Mouse (Mus musculus): ENCODE measurements at regions not wholly inside any gene's neighbourhood (a gene's known extent, or its start where the extent isn't known, plus 50 kb on each side); places are given as distances from the start of the nearest gene placed in this dataset.
"Not testable (repeated sequence)": the region's sequence is repeated elsewhere in the genome, so short reads cannot be mapped to it uniquely, and the experiment has no call there.

DNA sequence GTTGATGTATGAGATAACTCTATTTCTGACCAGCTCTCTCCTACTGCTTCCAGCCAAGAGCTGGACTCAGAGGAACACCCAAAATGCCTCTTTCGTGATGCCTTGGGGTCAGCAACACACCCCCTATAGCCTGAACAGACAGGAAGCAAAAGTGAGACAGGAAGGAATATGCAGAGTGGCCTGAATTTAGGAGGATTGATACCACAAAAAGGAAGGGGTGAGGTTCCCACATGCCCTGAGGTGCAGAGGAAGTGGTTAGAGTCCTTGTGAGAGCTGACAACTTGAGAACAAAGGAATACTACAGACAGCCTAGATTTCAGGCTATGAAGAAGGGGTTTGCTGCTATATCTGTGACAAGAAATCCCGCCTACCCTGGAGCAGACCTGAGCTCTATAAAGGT, 129.6 kb upstream of the Rps6ka3 start:
- WGBS: 93% methylated on average over 2 of the region's 2 CpGs
- Histone ChIP-seq H3K36me3 (no peaks in the 10 kb centered on the region), H3K27ac (replicated peaks) (no peak overlapping the region), H3K4me2 (no peak overlapping the region), H3K9ac (replicated peaks) (no peak overlapping the region), H3K4me1 (no peaks in the 10 kb centered on the region), H3K27me3 (replicated peaks) (no peaks in the 10 kb centered on the region), H3K9me3 (replicated peaks) (no peaks in the 10 kb centered on the region), H3K4me3 (replicated peaks) (no peak overlapping the region)
- ATAC-seq (ENCODE audit: low FRiP score): no peak

- not testable (repeated sequence) for H3K4me1 ChIP-seq; H3K36me3 ChIP-seq; H3K4me2 ChIP-seq; H3K27ac ChIP-seq (replicated peaks); H3K27me3 ChIP-seq (replicated peaks); H3K4me3 ChIP-seq (replicated peaks); ATAC-seq (ENCODE audit: low FRiP score); H3K9me3 ChIP-seq (replicated peaks); H3K9ac ChIP-seq (replicated peaks)
- WGBS: 92% methylated on average over 6 of the region's 6 CpGs
These were observed 99.5 kb upstream of the Rps6ka3 start for GRCm38 (mm10) chrX:159110651-159111050.

DNA sequence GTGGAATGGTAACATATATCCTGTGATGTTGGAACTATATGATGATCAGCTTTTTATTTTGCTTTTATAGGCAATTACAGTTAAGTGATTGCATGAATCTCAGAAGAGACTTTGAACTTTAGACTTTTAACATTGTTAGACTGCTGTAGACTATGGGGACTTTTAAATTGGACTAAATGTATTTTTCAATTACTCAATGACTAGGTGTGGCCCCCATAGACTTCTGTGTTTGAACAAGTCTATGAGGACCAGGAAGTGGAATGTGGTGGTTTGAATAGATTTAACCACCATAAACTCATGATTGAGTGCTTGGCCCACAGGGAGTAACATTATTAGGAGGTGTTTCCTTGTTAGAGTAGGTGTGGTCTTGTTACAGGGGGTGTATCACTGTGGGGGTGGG, 93.9 kb upstream of the Rps6ka3 start:
- no peak overlapping the region for H3K4me2 ChIP-seq
- H3K27me3 ChIP-seq (replicated peaks): no peaks in the 10 kb centered on the region
- no peak overlapping the region for H3K4me3 ChIP-seq (replicated peaks)
- no peaks in the 10 kb centered on the region for H3K36me3 ChIP-seq
- H3K9me3 ChIP-seq (replicated peaks): no peaks in the 10 kb centered on the region
- no peak overlapping the region for H3K27ac ChIP-seq (replicated peaks)
- H3K4me1 ChIP-seq: no peaks in the 10 kb centered on the region
- no peak overlapping the region for H3K9ac ChIP-seq (replicated peaks)
- ATAC-seq (ENCODE audit: low FRiP score): no peak

DNA sequence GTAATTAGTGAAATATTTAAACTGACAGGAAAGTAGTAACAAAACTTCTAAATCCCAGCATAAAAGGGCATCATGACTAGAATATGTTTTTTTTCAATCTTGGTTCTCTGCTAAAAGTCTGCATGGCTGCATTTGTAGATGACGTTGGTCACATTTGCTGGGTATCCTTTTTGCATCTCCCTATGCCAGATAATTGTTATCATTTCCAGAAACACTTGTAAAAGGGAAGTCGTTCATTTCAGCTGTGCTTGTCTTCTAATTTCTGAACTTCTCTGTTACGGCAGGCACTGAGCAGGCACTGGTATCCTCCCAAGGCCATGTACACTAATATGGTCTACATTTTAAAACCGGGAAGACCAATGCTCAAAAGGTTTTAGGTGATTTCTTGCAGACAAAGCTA, 69.6 kb upstream of the Rps6ka3 start:
- whole genome bisulfite sequencing: 83% methylated on average over 4 of the region's 4 CpGs
- Histone ChIP-seq H3K9ac (replicated peaks) (no peak overlapping the region), H3K36me3 (no peaks in the 10 kb centered on the region), H3K4me2 (no peak overlapping the region), H3K4me3 (replicated peaks) (no peak overlapping the region), H3K9me3 (replicated peaks) (no peaks in the 10 kb centered on the region), H3K27me3 (replicated peaks) (no peaks in the 10 kb centered on the region), H3K27ac (replicated peaks) (no peak overlapping the region), H3K4me1 (no peaks in the 10 kb centered on the region)
- ATAC-seq (ENCODE audit: low FRiP score): no peak

- Histone ChIP-seq H3K4me1 (no peaks in the 10 kb centered on the region), H3K9me3 (replicated peaks) (no peaks in the 10 kb centered on the region), H3K27ac (replicated peaks) (no peak overlapping the region), H3K4me2 (no peak overlapping the region), H3K4me3 (replicated peaks) (no peak overlapping the region), H3K27me3 (replicated peaks) (no peaks in the 10 kb centered on the region), H3K36me3 (no peaks in the 10 kb centered on the region), H3K9ac (replicated peaks) (no peak overlapping the region)
- ATAC-seq (ENCODE audit: low FRiP score): no peak
- 92% methylated on average over 4 of the region's 4 CpGs for WGBS
These were observed 66.8 kb upstream of the Rps6ka3 start for GRCm38 (mm10) chrX:159143278-159143677.

DNA sequence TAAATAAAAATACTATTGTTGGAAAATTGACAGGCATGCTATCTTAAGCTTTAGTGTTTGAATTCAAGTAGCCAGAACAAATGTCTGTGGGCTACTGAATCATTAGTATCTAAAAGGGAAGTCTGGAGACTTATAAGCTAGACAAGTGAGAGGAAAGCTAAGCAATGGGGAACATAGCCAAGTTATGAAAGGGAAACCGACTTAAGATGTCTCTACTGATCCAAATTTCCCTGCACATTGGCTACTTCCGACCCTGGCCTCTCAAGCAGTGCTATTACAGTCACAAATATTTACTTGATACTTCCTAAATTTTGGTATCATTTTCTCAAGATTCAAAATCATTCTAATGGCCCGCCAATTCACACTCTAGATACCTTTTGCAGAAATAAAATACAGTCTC, 65.4 kb upstream of the Rps6ka3 start:
- Histone ChIP-seq H3K4me2 (no peak overlapping the region), H3K9me3 (replicated peaks) (no peaks in the 10 kb centered on the region), H3K4me1 (no peaks in the 10 kb centered on the region), H3K36me3 (no peaks in the 10 kb centered on the region), H3K4me3 (replicated peaks) (no peak overlapping the region), H3K27ac (replicated peaks) (no peak overlapping the region), H3K9ac (replicated peaks) (no peak overlapping the region), H3K27me3 (replicated peaks) (no peaks in the 10 kb centered on the region)
- 89% methylated on average over 3 of the region's 3 CpGs for WGBS
- no peak for ATAC-seq (ENCODE audit: low FRiP score)

GRCm38 (mm10) chrX:159145212-159145611, 64.9 kb upstream of the Rps6ka3 start:
- no peaks in the 10 kb centered on the region for H3K27me3 ChIP-seq (replicated peaks)
- H3K4me3 ChIP-seq (replicated peaks): no peak overlapping the region
- no peak overlapping the region for H3K4me2 ChIP-seq
- no peaks in the 10 kb centered on the region for H3K4me1 ChIP-seq
- H3K36me3 ChIP-seq: no peaks in the 10 kb centered on the region
- ATAC-seq (ENCODE audit: low FRiP score): no peak
- WGBS: 81% methylated on average over 4 of the region's 4 CpGs
- H3K27ac ChIP-seq (replicated peaks): no peak overlapping the region
- no peak overlapping the region for H3K9ac ChIP-seq (replicated peaks)
- no peaks in the 10 kb centered on the region for H3K9me3 ChIP-seq (replicated peaks)

DNA sequence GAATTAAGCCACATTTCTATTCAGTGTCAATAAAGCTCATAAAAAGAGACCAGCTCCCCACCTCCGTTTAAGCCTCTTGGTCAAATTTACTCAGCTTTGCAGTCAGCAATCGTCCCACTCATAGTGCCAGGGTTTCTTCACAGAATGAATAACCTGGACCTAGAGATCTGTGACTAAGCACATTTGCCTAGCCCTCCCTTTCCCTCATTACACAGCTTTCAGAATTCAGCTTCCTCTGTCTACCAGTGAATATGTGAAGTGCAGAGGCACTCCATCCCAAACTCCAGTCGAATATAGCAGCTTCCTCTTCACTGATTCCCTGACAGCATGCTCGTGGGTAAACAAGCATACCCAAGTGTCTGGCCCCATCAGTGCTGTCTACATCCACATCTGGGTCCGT, 54.3 kb upstream of the Rps6ka3 start:
- no peaks in the 10 kb centered on the region for H3K9me3 ChIP-seq (replicated peaks)
- H3K9ac ChIP-seq (replicated peaks): no peak overlapping the region
- H3K4me2 ChIP-seq: no peak overlapping the region
- 70% methylated on average over 5 of the region's 5 CpGs for WGBS
- no peaks in the 10 kb centered on the region for H3K27me3 ChIP-seq (replicated peaks)
- H3K4me1 ChIP-seq: no peaks in the 10 kb centered on the region
- H3K27ac ChIP-seq (replicated peaks): no peak overlapping the region
- no peak for ATAC-seq (ENCODE audit: low FRiP score)
- no peaks in the 10 kb centered on the region for H3K36me3 ChIP-seq
- no peak overlapping the region for H3K4me3 ChIP-seq (replicated peaks)

GRCm38 (mm10) chrX:159156976-159157375, 53.1 kb upstream of the Rps6ka3 start:
- H3K4me1 ChIP-seq: no peaks in the 10 kb centered on the region
- no peak overlapping the region for H3K4me3 ChIP-seq (replicated peaks)
- no peaks in the 10 kb centered on the region for H3K9me3 ChIP-seq (replicated peaks)
- WGBS: 66% methylated on average over 4 of the region's 4 CpGs
- H3K36me3 ChIP-seq: no peaks in the 10 kb centered on the region
- no peak overlapping the region for H3K27ac ChIP-seq (replicated peaks)
- no peak overlapping the region for H3K9ac ChIP-seq (replicated peaks)
- H3K27me3 ChIP-seq (replicated peaks): no peaks in the 10 kb centered on the region
- no peak overlapping the region for H3K4me2 ChIP-seq
- no peak for ATAC-seq (ENCODE audit: low FRiP score)

DNA sequence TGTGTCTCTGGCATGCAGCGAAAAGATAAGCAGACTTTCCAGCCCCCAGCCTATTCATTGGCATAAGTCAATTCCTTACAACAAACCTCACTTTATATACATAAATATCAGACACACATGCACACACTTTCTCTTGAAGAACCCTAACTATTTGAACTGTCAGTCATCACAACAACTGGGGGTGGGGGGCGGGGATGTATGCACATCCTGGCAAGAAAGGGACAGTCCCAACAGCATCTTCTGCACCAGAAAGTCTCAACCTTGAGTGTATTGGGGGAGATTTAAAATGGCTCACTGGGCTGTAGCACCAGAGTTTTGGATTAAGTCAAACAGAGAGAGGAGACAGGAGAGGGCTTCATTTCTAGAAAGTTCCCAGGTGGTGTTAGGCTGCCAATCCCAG, 50.4 kb upstream of the Rps6ka3 start:
- H3K9me3 ChIP-seq (replicated peaks): no peaks in the 10 kb centered on the region
- no peak overlapping the region for H3K9ac ChIP-seq (replicated peaks)
- no peak overlapping the region for H3K4me2 ChIP-seq
- no peak overlapping the region for H3K4me3 ChIP-seq (replicated peaks)
- no peak overlapping the region for H3K27ac ChIP-seq (replicated peaks)
- no peaks in the 10 kb centered on the region for H3K4me1 ChIP-seq
- no peaks in the 10 kb centered on the region for H3K27me3 ChIP-seq (replicated peaks)
- WGBS: 89% methylated on average over 2 of the region's 2 CpGs
- no peak for ATAC-seq (ENCODE audit: low FRiP score)
- H3K36me3 ChIP-seq: no peaks in the 10 kb centered on the region

All from neural tube, embryonic 15.5 days (tissue).